Mouse (Mus musculus) E14TG2a.4 (cell line): ENCODE measurements around the gene Inpp5e.

Experiments used
- H3K27me3 ChIP-seq: 2 replicates; pipeline ENCODE4 v1.6.1; 2014; ENCODE audit warnings: low read length, control low read depth; ENCODE audit not compliant: insufficient read depth
- H3K36me3 ChIP-seq: 2 replicates; pipeline ENCODE4 v1.6.1; 2014; ENCODE audit warnings: low read length, control low read depth; ENCODE audit not compliant: insufficient read depth
- H3K4me1 ChIP-seq: replicated peaks from 2 replicates; pipeline ENCODE4 v1.6.1; 2014; ENCODE audit warnings: low read depth, low read length, control low read depth
- H3K4me3 ChIP-seq: replicated peaks from 2 replicates; pipeline ENCODE4 v1.5.1; 2014; ENCODE audit warnings: mild to moderate bottlenecking, low read length
- H3K9me3 ChIP-seq: 2 replicates; pipeline ENCODE4 v1.6.1; 2014; ENCODE audit warnings: low read length, control low read depth
- CTCF ChIP-seq: conservative IDR thresholded peaks from 2 replicates; pipeline ENCODE4 v1.5.1; 2014; ENCODE audit warnings: low read length
- NANOG ChIP-seq: IDR thresholded peaks from 2 replicates; pipeline ENCODE4 v1.6.1; 2014; ENCODE audit warnings: borderline replicate concordance, low read length, mixed read lengths
- POU5F1 ChIP-seq: IDR thresholded peaks from 2 replicates; pipeline ENCODE4 v1.6.1; 2014; ENCODE audit warnings: low read length, borderline replicate concordance

Inpp5e gene

DNA sequence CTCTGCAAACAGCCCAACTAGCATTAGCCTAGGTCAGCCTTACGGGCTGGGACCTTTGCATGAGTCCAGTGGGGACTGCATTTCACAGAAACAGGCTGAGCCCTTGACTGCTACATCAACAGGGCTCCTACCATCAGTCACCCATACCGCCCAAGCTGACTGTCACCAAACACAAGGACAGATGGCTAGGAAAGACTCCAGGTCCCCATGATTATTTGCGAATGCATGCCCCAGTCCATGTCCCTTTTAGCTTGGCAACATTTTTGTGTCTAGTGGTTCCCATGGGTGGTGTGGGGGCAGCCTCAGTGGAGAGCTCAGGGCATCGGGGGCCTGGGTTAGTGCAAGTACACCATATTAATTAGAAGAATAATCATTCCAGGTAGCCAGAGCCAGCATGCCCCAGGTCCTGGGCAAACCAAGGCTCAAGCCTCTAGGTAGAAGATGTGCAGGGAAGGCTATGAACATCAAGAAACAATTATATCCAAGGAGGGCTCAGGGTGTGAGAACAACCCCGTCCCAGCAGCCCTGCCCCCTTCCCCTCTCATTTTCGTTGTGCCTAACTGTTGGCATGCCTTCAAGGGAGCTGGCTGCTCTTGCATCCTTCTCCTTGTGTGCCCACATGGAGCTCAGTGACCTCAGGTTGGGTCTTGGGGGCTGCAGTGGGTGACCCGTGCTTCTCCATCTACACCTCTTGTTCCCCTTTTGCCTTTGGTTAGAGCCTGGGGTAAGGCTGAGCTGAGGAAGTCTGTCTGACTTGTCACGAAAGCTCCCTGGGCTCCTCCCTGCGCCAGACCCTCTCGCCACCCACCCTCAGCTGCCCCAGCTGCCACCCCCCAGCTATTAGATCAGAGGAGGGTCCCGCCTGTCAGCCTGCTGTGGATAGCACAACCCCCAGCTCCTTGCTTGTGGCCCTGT lies 55.7 kb downstream of the Inpp5e start:
- peaks cover 48% of the 10 kb centered on the region for H3K4me1 ChIP-seq
- no peaks in the 10 kb centered on the region for H3K9me3 ChIP-seq
- H3K27me3 ChIP-seq = peaks cover 15% of the 10 kb centered on the region; the same call in 1 of the 2 replicates
- H3K36me3 ChIP-seq = peaks cover 22% of the 10 kb centered on the region
- peak overlapping the region; percentile 88 for H3K4me3 ChIP-seq
- TF ChIP-seq CTCF = no peak
- TF ChIP-seq NANOG = no peak
- no peak for TF ChIP-seq POU5F1

DNA sequence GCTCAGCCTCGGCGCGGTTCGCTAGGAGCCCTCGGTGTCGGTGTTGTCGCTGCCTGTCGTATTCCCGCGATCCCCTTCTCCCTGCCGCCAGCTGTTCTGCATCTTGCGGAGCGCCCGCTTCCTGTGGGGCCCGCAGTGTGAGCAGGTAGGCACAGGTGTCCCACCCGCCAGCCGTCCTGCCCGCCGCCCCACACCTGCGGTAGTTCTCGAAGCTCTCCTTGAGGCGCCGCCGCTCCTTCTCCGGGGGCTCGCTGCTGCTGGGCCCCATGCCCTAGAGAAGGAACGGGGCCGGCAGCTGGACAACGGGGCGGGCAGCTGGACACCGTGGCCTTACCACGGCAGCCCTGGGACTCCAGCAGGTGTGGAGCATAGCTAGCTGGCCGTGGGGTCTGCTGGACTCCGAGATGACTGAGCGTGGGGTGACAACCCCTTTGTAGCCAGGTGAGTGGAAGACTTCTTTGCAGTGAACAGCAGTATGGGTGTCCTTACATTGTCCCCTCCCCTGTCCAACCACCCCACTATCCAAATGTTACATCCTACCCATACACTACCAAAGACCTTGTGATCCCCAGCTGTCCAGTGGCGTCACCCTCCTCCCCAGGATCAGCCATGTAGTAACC lies 56.6 kb downstream of the Inpp5e start:
- H3K4me1 ChIP-seq = peaks cover 46% of the 10 kb centered on the region
- H3K9me3 ChIP-seq = no peaks in the 10 kb centered on the region
- no peak for TF ChIP-seq CTCF
- no peak for TF ChIP-seq POU5F1
- no peak for TF ChIP-seq NANOG
- H3K4me3 ChIP-seq = peak overlapping the region; percentile 88
- H3K27me3 ChIP-seq = peaks cover 8% of the 10 kb centered on the region; the same call in 1 of the 2 replicates
- H3K36me3 ChIP-seq = peaks cover 22% of the 10 kb centered on the region

DNA sequence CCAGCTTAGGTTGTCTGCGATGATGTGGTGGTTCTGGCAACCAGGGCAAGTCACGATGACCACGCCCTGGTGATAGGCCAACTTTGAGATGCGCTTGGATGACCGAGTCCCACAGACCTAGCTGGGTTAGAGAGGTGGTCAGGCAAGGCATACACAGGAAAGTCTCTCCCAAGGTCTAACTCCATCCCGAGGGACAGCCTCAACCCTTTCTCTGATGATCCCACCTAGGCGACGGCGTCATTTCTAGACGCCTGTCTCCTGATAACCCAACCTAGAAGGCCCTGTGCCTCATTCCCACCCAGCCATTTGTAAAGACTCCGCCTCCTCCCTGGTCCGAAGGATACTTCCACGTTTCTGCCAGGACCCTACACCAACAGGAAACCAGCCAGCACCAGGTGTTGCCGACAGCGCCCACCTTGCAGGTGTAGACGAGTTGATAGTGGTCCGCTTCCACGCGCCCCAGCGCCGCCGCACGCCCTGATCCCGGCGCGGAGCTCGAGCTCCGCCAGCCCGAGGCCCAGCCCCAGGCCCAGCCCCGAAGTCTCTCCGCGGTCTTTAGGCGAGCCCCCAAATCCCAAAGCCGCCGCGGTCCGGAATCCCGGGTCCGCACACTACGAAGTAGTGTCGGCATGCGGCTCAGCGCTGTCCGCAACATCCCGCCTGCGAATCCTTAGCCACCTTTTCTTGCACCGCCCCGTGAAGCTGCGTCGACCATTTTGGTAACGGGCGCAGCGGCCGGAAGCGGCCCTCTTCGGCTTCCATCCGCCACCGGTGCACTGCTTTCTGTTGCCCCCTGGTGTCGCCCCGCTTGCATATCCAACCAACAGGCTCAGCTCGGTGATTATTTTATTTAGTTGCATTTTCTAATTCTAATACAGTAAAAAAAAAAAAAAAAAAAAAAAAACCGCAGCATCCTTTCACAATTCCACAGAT lies 57.4 kb downstream of the Inpp5e start, which contains the start of gene Dnlz:
TSS of gene Dnlz (minus strand) at position 753 of the 933 bp plus-strand sequence.
- Histone ChIP-seq H3K4me1 (peaks cover 38% of the 10 kb centered on the region), H3K27me3 (peaks cover 8% of the 10 kb centered on the region; the same call in 1 of the 2 replicates), H3K4me3 (peak within 1 kb of the TSS; percentile 88), H3K36me3 (peaks cover 22% of the 10 kb centered on the region), H3K9me3 (no peaks in the 10 kb centered on the region)
- TF ChIP-seq CTCF = peak; percentile 30
- TF ChIP-seq POU5F1 = 0 out of 2 replicates have a peak, but pooled peaks have one; percentile 6
- no peak for TF ChIP-seq NANOG

DNA sequence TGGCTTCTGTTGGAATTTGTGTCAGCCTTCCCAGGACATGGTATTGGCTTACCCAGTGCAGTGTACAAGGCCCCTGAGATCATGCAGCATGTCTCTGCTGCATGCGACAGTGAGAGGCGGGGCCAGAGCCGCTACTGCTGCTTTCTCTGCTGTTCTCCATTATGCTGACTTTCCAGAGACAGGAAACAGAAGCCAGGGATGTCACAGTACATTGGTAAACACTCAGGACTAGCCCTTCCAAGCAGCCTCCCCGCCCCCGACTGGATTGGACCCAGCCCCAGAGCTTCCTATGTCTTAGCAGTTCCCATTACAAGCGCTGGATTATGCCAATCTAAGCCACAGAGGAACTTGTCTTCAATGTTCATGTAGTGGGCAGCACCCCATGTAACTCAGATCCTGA lies 60.8 kb downstream of the Inpp5e start:
- H3K9me3 ChIP-seq = no peaks in the 10 kb centered on the region
- peaks cover 46% of the 10 kb centered on the region for H3K4me1 ChIP-seq
- H3K4me3 ChIP-seq = no peak overlapping the region
- peaks cover 20% of the 10 kb centered on the region for H3K36me3 ChIP-seq
- TF ChIP-seq POU5F1 (no peak), CTCF (no peak), NANOG (no peak)
- H3K27me3 ChIP-seq = peaks cover 8% of the 10 kb centered on the region; the same call in 1 of the 2 replicates
